Mouse (Mus musculus): ENCODE data around the gene Fgf7.

GRCm38 (mm10) chr2:126033114-126033972 is 1.1 kb upstream of the Fgf7 start:
- TF ChIP-seq CTCF (IDR thresholded peaks at IDR 0.05; ENCODE audit: borderline replicate concordance, insufficient read depth, low read depth, low read length) (no peak), POLR2A (IDR thresholded peaks at IDR 0.05; ENCODE audit: borderline replicate concordance, insufficient read depth, low read length) (no peak)
